9 mouse cellular contexts compared by ENCODE assay signal in the genomic region with DNA sequence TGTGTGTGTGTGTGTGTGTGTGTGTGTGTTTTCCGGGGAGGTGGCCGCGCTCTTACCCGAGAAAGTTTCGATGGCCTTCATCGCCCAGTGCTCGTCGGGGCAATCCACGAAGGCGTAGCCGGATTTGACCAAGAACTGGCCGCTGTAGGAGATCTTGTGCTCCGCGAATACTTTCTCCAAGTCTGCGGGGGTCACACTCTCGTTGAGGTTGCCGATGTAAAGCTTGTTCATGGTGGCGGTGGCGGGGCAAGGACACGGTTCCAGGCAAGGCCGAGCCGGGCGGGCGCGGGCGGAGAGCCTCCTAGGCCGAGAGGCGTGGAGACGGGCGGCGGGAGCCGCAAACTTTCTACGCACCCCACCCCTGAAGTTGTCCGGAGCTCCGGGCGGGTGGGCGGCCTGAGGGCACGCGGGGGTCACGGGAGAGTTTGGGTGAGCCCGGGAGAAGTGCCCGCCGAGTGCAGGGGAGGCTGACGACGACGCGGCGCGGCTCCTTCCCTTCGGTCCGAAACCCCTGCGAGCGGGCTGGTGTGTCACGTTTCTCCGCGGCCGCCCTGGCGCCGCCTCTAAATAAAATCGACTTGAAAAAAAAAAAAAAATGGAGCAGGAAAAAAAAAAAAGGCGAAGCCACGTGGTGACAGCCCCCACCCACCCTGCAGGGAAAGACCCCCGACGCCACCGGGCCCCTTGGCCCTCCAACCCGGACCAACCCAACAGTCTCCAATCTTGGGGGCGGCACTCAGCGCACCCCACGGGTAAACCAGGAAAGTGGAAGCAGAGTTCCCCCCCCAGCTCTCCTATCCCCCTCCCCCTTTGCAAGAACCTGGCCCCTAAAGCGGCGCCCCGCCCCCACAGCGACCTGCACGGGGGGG. TPM values are rescaled to one million over a fixed set of nuclear protein-coding genes. Genes with fewer than 3 reads are reported as not detected.
DNase-seq lines count a peak whose midpoint lies in the region; ATAC-seq and TF ChIP-seq lines count a peak whose summit lies in the region.
"Had no signal": no experiment of that assay in that cellular context is flagged by ENCODE, and none has a peak within 500 bp of the region (broad histone marks: within the 10 kb centered on the region; RNA-seq: fewer than 3 reads in every experiment).

A gene (minus strand): TSS at position 538 of the 869 bp plus-strand sequence.

- H3K9ac ChIP-seq in forebrain, embryonic 14.5 days (ENCODE audit: low read length) = peak within 1 kb of the TSS; percentile 93
- H3K9ac ChIP-seq in intestine, postnatal 0 days (ENCODE audit: low read depth, low read length) = peak within 1 kb of the TSS; percentile 79
- H3K9ac ChIP-seq in midbrain, embryonic 14.5 days (replicated peaks; ENCODE audit: low read length) = peak within 1 kb of the TSS; percentile 75

- no peaks in the 10 kb centered on the region for H3K9me3 ChIP-seq in forebrain, embryonic 14.5 days (replicated peaks; ENCODE audit: control insufficient read depth, low read length)
- H3K9me3 ChIP-seq in intestine, postnatal 0 days (ENCODE audit: control insufficient read depth) = no peaks in the 10 kb centered on the region
- no peaks in the 10 kb centered on the region for H3K9me3 ChIP-seq in midbrain, embryonic 14.5 days (ENCODE audit: control insufficient read depth, low read length)

- under 1% methylated on average over 69 of the region's 74 CpGs for WGBS in forebrain, embryonic 14.5 days
- 1% methylated on average over 66 of the region's 74 CpGs for WGBS in intestine, postnatal 0 days
- under 1% methylated on average over 71 of the region's 74 CpGs for WGBS in midbrain, embryonic 14.5 days

- peak within 1 kb of the TSS; percentile 96 for H3K27ac ChIP-seq in forebrain, embryonic 14.5 days (ENCODE audit: low read depth, low read length)
- H3K27ac ChIP-seq in intestine, postnatal 0 days (ENCODE audit: low read depth, low read length) = peak within 1 kb of the TSS; percentile 69
- peak within 1 kb of the TSS; percentile 96 for H3K27ac ChIP-seq in midbrain, embryonic 14.5 days (replicated peaks; ENCODE audit: low read depth, low read length)

- peak; percentile 51 for DNase-seq in kidney, adult 18-20 months
- DNase-seq in kidney, adult 11 months = no peak
- peak; percentile 70 for DNase-seq in adrenal gland, postnatal 10 days
- peak; percentile 90 for DNase-seq in forebrain, embryonic 14.5 days (ENCODE audit: low spot score)
- DNase-seq in midbrain, embryonic 14.5 days = peak; percentile 85
- DNase-seq in urinary bladder, postnatal 36 days (ENCODE audit: low spot score in 2 of 2) = peak; percentile 23 to 51
- no peak for DNase-seq in right cerebral cortex, adult 18-20 months

- peak; percentile 64 for ATAC-seq in forebrain, embryonic 14.5 days
- ATAC-seq in intestine, postnatal 0 days = peak; percentile 61
- ATAC-seq in midbrain, embryonic 14.5 days (ENCODE audit: low FRiP score, low TSS enrichment) = peak; percentile 43; the same call in 1 of the 2 replicates

- H3K36me3 ChIP-seq in forebrain, embryonic 14.5 days (ENCODE audit: control insufficient read depth, insufficient read depth, low read length) = no peaks in the 10 kb centered on the region
- H3K36me3 ChIP-seq in intestine, postnatal 0 days (ENCODE audit: control insufficient read depth, insufficient read depth) = no peaks in the 10 kb centered on the region
- no peaks in the 10 kb centered on the region for H3K36me3 ChIP-seq in midbrain, embryonic 14.5 days (ENCODE audit: control insufficient read depth, insufficient read depth, low read length)

- peak within 1 kb of the TSS; percentile 85 for H3K4me3 ChIP-seq in forebrain, embryonic 14.5 days (ENCODE audit: low read depth, low read length)
- H3K4me3 ChIP-seq in intestine, postnatal 0 days (ENCODE audit: low read depth, low read length) = peak within 1 kb of the TSS; percentile 55
- peak within 1 kb of the TSS; percentile 76 for H3K4me3 ChIP-seq in midbrain, embryonic 14.5 days (replicated peaks; ENCODE audit: low read depth, low read length)
- H3K4me3 ChIP-seq: myocyte had no signal

- peaks cover 18% of the 10 kb centered on the region for H3K4me1 ChIP-seq in forebrain, embryonic 14.5 days (ENCODE audit: control insufficient read depth, insufficient read depth, low read length)
- peaks cover 8% of the 10 kb centered on the region; the same call in 1 of the 2 replicates for H3K4me1 ChIP-seq in intestine, postnatal 0 days (replicated peaks; ENCODE audit: control insufficient read depth, insufficient read depth, low read length)
- peaks cover 13% of the 10 kb centered on the region for H3K4me1 ChIP-seq in midbrain, embryonic 14.5 days (ENCODE audit: control insufficient read depth, insufficient read depth, low read length)

- no peak for TF ChIP-seq CTCF in intestine, postnatal 0 days (IDR thresholded peaks at IDR 0.05; ENCODE audit: low read depth)

- H3K4me2 ChIP-seq in forebrain, embryonic 14.5 days (ENCODE audit: low read length) = peak within 1 kb of the TSS; percentile 67
- peak within 1 kb of the TSS; percentile 98 for H3K4me2 ChIP-seq in intestine, postnatal 0 days (replicated peaks; ENCODE audit: low read depth)
- peak within 1 kb of the TSS; percentile 67 for H3K4me2 ChIP-seq in midbrain, embryonic 14.5 days (ENCODE audit: low read length)

- H3K27me3 ChIP-seq in forebrain, embryonic 14.5 days (replicated peaks; ENCODE audit: control insufficient read depth, insufficient read depth, low read length) = no peaks in the 10 kb centered on the region
- peaks cover 30% of the 10 kb centered on the region for H3K27me3 ChIP-seq in intestine, postnatal 0 days (replicated peaks; ENCODE audit: control insufficient read depth, insufficient read depth, low read length)
- H3K27me3 ChIP-seq in midbrain, embryonic 14.5 days (ENCODE audit: control insufficient read depth, insufficient read depth, low read length) = no peaks in the 10 kb centered on the region

RNA-seq across cellular contexts. Expression of the gene that starts here (rescaled TPM):
- total RNA-seq in adrenal gland, postnatal 10 days (2021) = 1 to 10 TPM; 4.3 to 6.4 TPM
- polyA plus RNA-seq in forebrain, embryonic 14.5 days (2014; fragmentation: Nextera tagmentation; extraction: Ambion mirVana) = 14.6 and 15.3 TPM in 2 replicates
- polyA plus RNA-seq in intestine, postnatal 0 days (2015; fragmentation: Nextera tagmentation; extraction: Ambion mirVana) = 5.2 and 7.4 TPM in 2 replicates
- 10.7 and 11.1 TPM in 2 replicates for polyA plus RNA-seq in midbrain, embryonic 14.5 days (2014; fragmentation: Nextera tagmentation; extraction: Ambion mirVana)

Comparison
In these comparisons a context has a peak if more than half of its experiments do, and no peak if none do; other contexts are left out.
1. DNase-seq: peak in kidney, adult 18-20 months (single experiment), adrenal gland, postnatal 10 days (single experiment), forebrain, embryonic 14.5 days (single experiment), midbrain, embryonic 14.5 days (single experiment) and urinary bladder, postnatal 36 days (2 of 2); none in kidney, adult 11 months (single experiment) and right cerebral cortex, adult 18-20 months (single experiment).
2. Peak in every context shown above with its lines, with median percentiles within 50 percentile points of each other: ATAC-seq, H3K27ac ChIP-seq, H3K4me2 ChIP-seq, H3K4me3 ChIP-seq and H3K9ac ChIP-seq.